Mouse (Mus musculus): ENCODE data around the gene Cd37.

Gene Cd37

GRCm38 (mm10) chr7:45204380-45205143 is 34.4 kb downstream of the Cd37 start, which contains the start of gene Ccdc155:
Gene Ccdc155 (minus strand): TSS chr7:45204892.
- DNase-seq (ENCODE audit: low spot score in 2 of 2), result peak; percentile 86 to 89

- DNase-seq (ENCODE audit: low spot score in 2 of 2), result no peak
Measured at GRCm38 (mm10) chr7:45202654-45203053, 36.3 kb downstream of the Cd37 start.

- no peak for DNase-seq (ENCODE audit: low spot score in 2 of 2)
Measured at GRCm38 (mm10) chr7:45198961-45199360, 40.0 kb downstream of the Cd37 start.

GRCm38 (mm10) chr7:45198435-45198834 is 40.5 kb downstream of the Cd37 start:
- peak; percentile 44 to 53 for DNase-seq (ENCODE audit: low spot score in 2 of 2)

- DNase-seq (ENCODE audit: low spot score in 2 of 2), result no peak
Measured at GRCm38 (mm10) chr7:45196994-45197393, 41.9 kb downstream of the Cd37 start.

GRCm38 (mm10) chr7:45196176-45196535 is 42.8 kb downstream of the Cd37 start:
- DNase-seq (ENCODE audit: low spot score in 2 of 2), result no peak

- DNase-seq (ENCODE audit: low spot score in 2 of 2), result no peak
Measured at GRCm38 (mm10) chr7:45195341-45196175, 43.4 kb downstream of the Cd37 start.

- no peak for DNase-seq (ENCODE audit: low spot score in 2 of 2)
Measured at GRCm38 (mm10) chr7:45193871-45194785, 44.8 kb downstream of the Cd37 start.

GRCm38 (mm10) chr7:45193406-45193805 is 45.5 kb downstream of the Cd37 start:
- DNase-seq (ENCODE audit: low spot score in 2 of 2), result no peak

- no peak for DNase-seq (ENCODE audit: low spot score in 2 of 2)
Measured at GRCm38 (mm10) chr7:45192585-45193310, 46.2 kb downstream of the Cd37 start.

GRCm38 (mm10) chr7:45191803-45192363 is 47.0 kb downstream of the Cd37 start:
- no peak for DNase-seq (ENCODE audit: low spot score in 2 of 2)

- no peak for DNase-seq (ENCODE audit: low spot score in 2 of 2)
Measured at GRCm38 (mm10) chr7:45191161-45191560, 47.8 kb downstream of the Cd37 start.

- DNase-seq (ENCODE audit: low spot score in 2 of 2), result no peak
Measured at GRCm38 (mm10) chr7:45190186-45190585, 48.7 kb downstream of the Cd37 start.

GRCm38 (mm10) chr7:45189600-45189999 is 49.3 kb downstream of the Cd37 start:
- DNase-seq (ENCODE audit: low spot score in 2 of 2), result no peak

GRCm38 (mm10) chr7:45185921-45186320 is 53.0 kb downstream of the Cd37 start:
- no peak for DNase-seq (ENCODE audit: low spot score in 2 of 2)

GRCm38 (mm10) chr7:45183672-45184071 is 55.2 kb downstream of the Cd37 start:
- DNase-seq (ENCODE audit: low spot score in 2 of 2), result no peak
